ENCODE assay signal across 11 mouse cellular contexts in genomic region chr11:119111345-119111744, GRCm38 (mm10). TPM values are rescaled to one million over a fixed set of nuclear protein-coding genes. Genes with fewer than 3 reads are reported as not detected.
DNase-seq lines count a peak whose midpoint lies in the region; ATAC-seq and TF ChIP-seq lines count a peak whose summit lies in the region.
"Had no signal": no experiment of that assay in that cellular context is flagged by ENCODE, and none has a peak within 500 bp of the region (broad histone marks: within the 10 kb centered on the region; RNA-seq: fewer than 3 reads in every experiment).

No protein-coding gene starts in this region.

- no peak overlapping the region for H3K9ac ChIP-seq in midbrain, embryonic 11.5 days (ENCODE audit: low read length)
- H3K9ac ChIP-seq in midbrain, postnatal 0 days (replicated peaks; ENCODE audit: low read length, poor library complexity, severe bottlenecking): no peak overlapping the region

- peaks cover 5% of the 10 kb centered on the region; the same call in 1 of the 2 replicates for H3K4me1 ChIP-seq in midbrain, embryonic 11.5 days (ENCODE audit: control insufficient read depth, insufficient read depth, low read length)
- H3K4me1 ChIP-seq in midbrain, postnatal 0 days (ENCODE audit: insufficient read depth, low read length): no peaks in the 10 kb centered on the region

- TF ChIP-seq CTCF in midbrain, postnatal 0 days (IDR thresholded peaks at IDR 0.05): no peak

- H3K36me3 ChIP-seq in midbrain, embryonic 11.5 days (ENCODE audit: control insufficient read depth, insufficient read depth, low read length): no peaks in the 10 kb centered on the region
- no peaks in the 10 kb centered on the region for H3K36me3 ChIP-seq in midbrain, postnatal 0 days (ENCODE audit: insufficient read depth, low read length)

- no peak overlapping the region for H3K4me3 ChIP-seq in midbrain, embryonic 11.5 days (ENCODE audit: low read depth, low read length)
- no peak overlapping the region for H3K4me3 ChIP-seq in midbrain, postnatal 0 days (ENCODE audit: low read depth, low read length)
- H3K4me3 ChIP-seq: megakaryocyte, embryonic 14.5 days had no signal

- H3K27ac ChIP-seq in midbrain, embryonic 11.5 days (ENCODE audit: low read depth, low read length): no peak overlapping the region
- H3K27ac ChIP-seq in midbrain, postnatal 0 days (ENCODE audit: low read depth, low read length): no peak overlapping the region

- DNase-seq in CD4-positive, CD25-positive, alpha-beta regulatory T cell, adult 2 months (ENCODE audit: low read depth, low spot score): peak; percentile 58
- peak; percentile 89 for DNase-seq in midbrain, embryonic 11.5 days (ENCODE audit: low spot score, missing footprints)
- no peak for DNase-seq in midbrain, postnatal 0 days (ENCODE audit: low spot score)
- peak; percentile 73 for DNase-seq in induced T-regulatory cell, adult 2 months (ENCODE audit: low read depth)
- DNase-seq in spleen, adult 12 weeks (ENCODE audit: low spot score): peak; percentile 30
- no peak for DNase-seq in cerebellum, adult 11-12 months
- DNase-seq in cerebellum, postnatal 4 days (ENCODE audit: low spot score in 2 of 2): no peak
- DNase-seq: adrenal gland, adult 2 months; right cerebral cortex, adult 18-20 months had no signal

- WGBS in midbrain, embryonic 11.5 days: 14% methylated on average over 7 of the region's 7 CpGs
- 16% methylated on average over 7 of the region's 7 CpGs for WGBS in midbrain, postnatal 0 days

- H3K9me3 ChIP-seq in midbrain, embryonic 11.5 days (ENCODE audit: control insufficient read depth, low read length): no peaks in the 10 kb centered on the region
- no peaks in the 10 kb centered on the region for H3K9me3 ChIP-seq in midbrain, postnatal 0 days (ENCODE audit: low read length)

- no peak overlapping the region for H3K4me2 ChIP-seq in midbrain, embryonic 11.5 days
- H3K4me2 ChIP-seq in midbrain, postnatal 0 days (ENCODE audit: low read depth, low read length, poor library complexity, severe bottlenecking): no peak overlapping the region

- H3K27me3 ChIP-seq in midbrain, embryonic 11.5 days (ENCODE audit: control insufficient read depth, insufficient read depth, low read length): no peaks in the 10 kb centered on the region
- H3K27me3 ChIP-seq in midbrain, postnatal 0 days (ENCODE audit: insufficient read depth, low read length): no peaks in the 10 kb centered on the region

- ATAC-seq in CD4-positive, CD25-positive, alpha-beta regulatory T cell, adult 4 months: no peak
- 0 out of 2 replicates have a peak, but pooled peaks have one; percentile 35 for ATAC-seq in midbrain, embryonic 11.5 days (ENCODE audit: low FRiP score)
- no peak for ATAC-seq in midbrain, postnatal 0 days (ENCODE audit: low FRiP score)

RNA-seq across cellular contexts. Expression of gene Cbx4, which starts 25.3 kb away (rescaled TPM):
- 1 to 10 TPM; 1.7 to 3.7 TPM for polyA plus RNA-seq in CD4-positive, CD25-positive, alpha-beta regulatory T cell, adult 4 months (2017; shearing (Covaris generic))
- polyA plus RNA-seq in midbrain, embryonic 11.5 days (2014; fragmentation: Nextera tagmentation; extraction: Ambion mirVana): 6.3 and 7.0 TPM in 2 replicates
- total RNA-seq in midbrain, postnatal 0 days (2014; rRNA removed): 48.6 and 53.4 TPM in 2 replicates
- polyA plus RNA-seq in midbrain, postnatal 0 days (2015; fragmentation: Nextera tagmentation; extraction: Ambion mirVana): 30.5 TPM in 2 replicates

Comparison
In these comparisons a context has a peak if more than half of its experiments do, and no peak if none do; other contexts are left out.
1. DNase-seq: peak in CD4-positive, CD25-positive, alpha-beta regulatory T cell, adult 2 months (single experiment), midbrain, embryonic 11.5 days (single experiment), induced T-regulatory cell, adult 2 months (single experiment) and spleen, adult 12 weeks (single experiment); none in midbrain, postnatal 0 days (single experiment), cerebellum, adult 11-12 months (single experiment) and cerebellum, postnatal 4 days (0 of 2).